Comparison of ENCODE assay signal across 20 mouse cellular contexts in genomic region chr4:136084840-136085239, GRCm38 (mm10).
"Had no signal": no experiment of that assay in that cellular context is flagged by ENCODE, and none has a peak within 500 bp of the region (broad histone marks: within the 10 kb centered on the region; RNA-seq: fewer than 3 reads in every experiment).

No protein-coding gene starts in this region.

- ATAC-seq: liver, postnatal 0 days; lung, postnatal 0 days; midbrain, embryonic 13.5 days; midbrain, embryonic 15.5 days had no signal

- H3K9ac ChIP-seq: liver, postnatal 0 days; lung, embryonic 15.5 days; midbrain, embryonic 13.5 days; midbrain, embryonic 15.5 days; neural tube, embryonic 13.5 days; neural tube, embryonic 15.5 days had no signal

- H3K4me3 ChIP-seq: lung, embryonic 15.5 days; megakaryocyte, embryonic 14.5 days; midbrain, embryonic 13.5 days; midbrain, embryonic 15.5 days; neural tube, embryonic 13.5 days; neural tube, embryonic 15.5 days had no signal

- DNase-seq: liver, postnatal 0 days; lung, adult 2 months; lung, postnatal 14 days; lung, postnatal 36 days; retina, postnatal 1 day; right cerebral cortex, postnatal 25 days; right cerebral cortex, postnatal 4 days; spleen, adult 18-20 months; thymus, adult 18-20 months; thymus, postnatal 14 days; thymus, postnatal 36 days had no signal

- H3K36me3 ChIP-seq: lung, embryonic 15.5 days; midbrain, embryonic 13.5 days; midbrain, embryonic 15.5 days; neural tube, embryonic 13.5 days; neural tube, embryonic 15.5 days had no signal

- H3K4me2 ChIP-seq: lung, embryonic 15.5 days; midbrain, embryonic 11.5 days; midbrain, embryonic 13.5 days; midbrain, embryonic 15.5 days; neural tube, embryonic 13.5 days; neural tube, embryonic 15.5 days had no signal

- H3K9me3 ChIP-seq: lung, embryonic 15.5 days; megakaryocyte, embryonic 14.5 days; midbrain, embryonic 13.5 days; midbrain, embryonic 15.5 days; neural tube, embryonic 13.5 days; neural tube, embryonic 15.5 days had no signal

- H3K27ac ChIP-seq: lung, embryonic 15.5 days; macrophage; midbrain, embryonic 13.5 days; midbrain, embryonic 15.5 days; neural tube, embryonic 13.5 days; neural tube, embryonic 15.5 days had no signal
